Mouse (Mus musculus) forebrain, embryonic 11.5 days (tissue): ENCODE measurements at regions not wholly inside any gene's neighbourhood (a gene's known extent, or its start where the extent isn't known, plus 50 kb on each side); places are given as distances from the start of the nearest gene placed in this dataset.

Source experiments
- ATAC-seq: fragments of 200-750 bp; cut with Nextera tagmentation; replicated peaks from 2 replicates; pipeline ENCODE4 v1.8.0; 2017; ENCODE audit warnings: moderate TSS enrichment; ENCODE audit not compliant: low FRiP score
- DNase-seq: peaks from one replicate; pipeline ENCODE4 v3.0.0-alpha.2; 2017; ENCODE audit warnings: low spot score
- H3K27ac ChIP-seq: fragments of 300-500 bp; sonication (generic); 2 replicates; pipeline ENCODE4 v1.5.1; 2014; ENCODE audit warnings: low read depth, low read length
- H3K27me3 ChIP-seq: fragments of 300-500 bp; sonication (generic); 2 replicates; pipeline ENCODE4 v1.6.1; 2014; ENCODE audit warnings: mild to moderate bottlenecking, low read length, mixed read lengths; ENCODE audit not compliant: control insufficient read depth, insufficient read depth
- H3K36me3 ChIP-seq: fragments of 300-500 bp; sonication (generic); 2 replicates; pipeline ENCODE4 v1.6.1; 2014; ENCODE audit warnings: mild to moderate bottlenecking, low read length, moderate library complexity, mixed read lengths; ENCODE audit not compliant: control insufficient read depth, insufficient read depth
- H3K4me1 ChIP-seq: fragments of 300-500 bp; sonication (generic); replicated peaks from 2 replicates; pipeline ENCODE4 v1.6.1; 2014; ENCODE audit warnings: low read length, mixed read lengths; ENCODE audit not compliant: control insufficient read depth, insufficient read depth
- H3K4me2 ChIP-seq: fragments of 300-500 bp; sonication (generic); 2 replicates; pipeline ENCODE4 v1.6.1; 2014; ENCODE audit warnings: low read depth, mild to moderate bottlenecking, low read length, moderate library complexity, mixed read lengths; ENCODE audit not compliant: severe bottlenecking
- H3K4me3 ChIP-seq: fragments of 300-500 bp; sonication (generic); 2 replicates; pipeline ENCODE4 v1.5.1; 2014; ENCODE audit warnings: low read depth, low read length
- H3K9ac ChIP-seq: fragments of 300-500 bp; sonication (generic); 2 replicates; pipeline ENCODE4 v1.6.1; 2014; ENCODE audit warnings: low read length
- H3K9me3 ChIP-seq: fragments of 300-500 bp; sonication (generic); 2 replicates; pipeline ENCODE4 v1.6.1; 2016; ENCODE audit warnings: low read length, mixed read lengths; ENCODE audit not compliant: control insufficient read depth
- WGBS: fragments of 180-500 bp; shearing (Covaris S2); extraction: QIAGEN DNeasy Blood & Tissue Kit; methylation state at CpG from one replicate; pipeline ENCODE4 v1.1.7; 2014; 5-methylcytosine and 5-hydroxymethylcytosine counted together

GRCm38 (mm10) chr8:23567906-23568305 lies 1156.7 kb downstream of the Mrps31 start:
- Histone ChIP-seq H3K9ac (no peak overlapping the region), H3K4me3 (no peak overlapping the region), H3K9me3 (no peaks in the 10 kb centered on the region), H3K4me2 (no peak overlapping the region), H3K27me3 (no peaks in the 10 kb centered on the region), H3K36me3 (no peaks in the 10 kb centered on the region), H3K27ac (no peak overlapping the region), H3K4me1 (peaks cover 3% of the 10 kb centered on the region; the same call in 1 of the 2 replicates)
- 90% methylated on average over 3 of the region's 3 CpGs for WGBS
- DNase-seq: no peak
- ATAC-seq: no peak

DNA sequence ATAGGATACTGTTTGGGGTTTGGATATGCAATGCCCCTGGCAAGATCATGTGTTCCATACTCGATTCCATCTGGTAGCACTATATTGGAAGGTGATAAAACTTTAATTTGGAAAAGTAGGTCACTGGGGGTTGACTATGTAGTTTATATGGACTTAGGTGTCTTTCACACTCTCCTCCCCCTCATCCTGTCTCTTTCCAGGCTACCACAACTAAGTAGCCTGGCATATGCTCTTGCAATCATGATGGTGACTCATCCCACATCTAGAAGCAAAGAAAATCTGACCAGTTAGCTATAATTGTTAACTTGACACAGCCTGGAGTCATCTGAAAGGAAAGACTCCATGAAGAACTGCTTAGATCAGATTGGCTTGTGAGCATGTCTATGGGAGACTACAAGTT lies 1154.3 kb downstream of the Adam3 start:
- Histone ChIP-seq H3K4me1 (no peaks in the 10 kb centered on the region), H3K9me3 (no peaks in the 10 kb centered on the region), H3K36me3 (no peaks in the 10 kb centered on the region), H3K9ac (no peak overlapping the region), H3K27me3 (no peaks in the 10 kb centered on the region), H3K4me2 (no peak overlapping the region), H3K27ac (no peak overlapping the region), H3K4me3 (no peak overlapping the region)
- 79% methylated on average over 1 of the region's 1 CpGs for WGBS
- no peak for DNase-seq
- no peak for ATAC-seq

DNA sequence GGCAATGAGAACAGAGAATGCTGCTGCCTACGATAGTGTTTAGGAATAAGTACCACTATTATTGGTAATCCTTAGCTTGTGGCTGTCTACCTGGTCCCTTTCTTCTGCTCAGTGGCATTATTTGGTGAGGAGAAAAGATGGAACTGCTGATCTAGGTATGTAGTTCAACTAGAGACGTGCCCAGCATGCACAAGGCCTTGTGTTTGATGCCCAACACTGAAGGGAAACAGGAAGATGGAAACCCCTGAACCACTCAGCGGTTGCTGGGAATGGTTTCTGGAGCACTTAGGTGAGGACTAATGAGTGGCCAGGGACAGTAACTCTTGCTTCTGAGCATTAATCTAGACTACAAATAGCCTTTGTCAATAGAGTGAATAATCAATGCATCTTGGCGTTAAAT lies 1145.5 kb downstream of the Adam3 start:
- DNase-seq: no peak
- 92% methylated on average over 4 of the region's 4 CpGs for WGBS

GRCm38 (mm10) chr8:23580701-23581100 lies 1145.0 kb downstream of the Adam3 start:
- DNase-seq: no peak
- H3K9ac ChIP-seq: no peak overlapping the region
- WGBS: 92% methylated on average over 2 of the region's 2 CpGs

More for the DNA sequence above, 1145.5 kb downstream of the Adam3 start:
- Histone ChIP-seq H3K4me3 (no peak overlapping the region), H3K36me3 (no peaks in the 10 kb centered on the region), H3K4me1 (no peaks in the 10 kb centered on the region), H3K27me3 (no peaks in the 10 kb centered on the region), H3K9ac (no peak overlapping the region), H3K4me2 (no peak overlapping the region), H3K27ac (no peak overlapping the region), H3K9me3 (no peaks in the 10 kb centered on the region)
- ATAC-seq: no peak

More at GRCm38 (mm10) chr8:23580701-23581100, 1145.0 kb downstream of the Adam3 start:
- no peaks in the 10 kb centered on the region for H3K4me1 ChIP-seq
- H3K9me3 ChIP-seq: no peaks in the 10 kb centered on the region
- no peak overlapping the region for H3K4me3 ChIP-seq
- no peak overlapping the region for H3K4me2 ChIP-seq
- H3K36me3 ChIP-seq: no peaks in the 10 kb centered on the region
- ATAC-seq: no peak
- H3K27me3 ChIP-seq: no peaks in the 10 kb centered on the region
- H3K27ac ChIP-seq: no peak overlapping the region
